Mouse (Mus musculus): ENCODE measurements around the gene Klk15. TPM values are rescaled to one million over a fixed set of nuclear protein-coding genes. Genes with fewer than 3 reads are reported as not detected.

Klk15 gene
- polyA plus RNA-seq, 1 experiment from 2014 or later, result not detected

- H3K27me3 ChIP-seq (ENCODE audit: control insufficient read depth, insufficient read depth, low read length), result no peaks in the 10 kb centered on the region
- H3K4me1 ChIP-seq (ENCODE audit: control insufficient read depth, insufficient read depth, low read length), result no peaks in the 10 kb centered on the region
- H3K4me2 ChIP-seq (ENCODE audit: low read depth, low read length), result no peak overlapping the region
- no peaks in the 10 kb centered on the region for H3K9me3 ChIP-seq (replicated peaks; ENCODE audit: control insufficient read depth, low read length)
- ATAC-seq (replicated peaks; ENCODE audit: insufficient number of reproducible peaks, low FRiP score, low TSS enrichment, low read depth) (no peak), DNase-seq (ENCODE audit: low spot score) (no peak)
- whole genome bisulfite sequencing, result 83% methylated on average over 3 of the region's 3 CpGs
- no peak overlapping the region for H3K27ac ChIP-seq (replicated peaks; ENCODE audit: low read depth, low read length)
- H3K9ac ChIP-seq (replicated peaks; ENCODE audit: low read length), result no peak overlapping the region
- H3K4me3 ChIP-seq (ENCODE audit: low read depth, low read length), result no peak overlapping the region
- H3K36me3 ChIP-seq (replicated peaks; ENCODE audit: control insufficient read depth, insufficient read depth, low read depth, low read length), result no peaks in the 10 kb centered on the region
Observed at GRCm38 (mm10) chr7:43920582-43920981, 13.0 kb upstream of the Klk15 start.

GRCm38 (mm10) chr7:43921087-43921486 is 12.5 kb upstream of the Klk15 start:
- Histone ChIP-seq H3K4me2 (ENCODE audit: low read depth, low read length) (no peak overlapping the region), H3K27me3 (ENCODE audit: control insufficient read depth, insufficient read depth, low read length) (no peaks in the 10 kb centered on the region), H3K36me3 (replicated peaks; ENCODE audit: control insufficient read depth, insufficient read depth, low read depth, low read length) (no peaks in the 10 kb centered on the region), H3K4me1 (ENCODE audit: control insufficient read depth, insufficient read depth, low read length) (no peaks in the 10 kb centered on the region), H3K4me3 (ENCODE audit: low read depth, low read length) (no peak overlapping the region), H3K9ac (replicated peaks; ENCODE audit: low read length) (no peak overlapping the region), H3K27ac (replicated peaks; ENCODE audit: low read depth, low read length) (no peak overlapping the region), H3K9me3 (replicated peaks; ENCODE audit: control insufficient read depth, low read length) (no peaks in the 10 kb centered on the region)
- ATAC-seq (replicated peaks; ENCODE audit: insufficient number of reproducible peaks, low FRiP score, low TSS enrichment, low read depth), result no peak
- 87% methylated on average over 6 of the region's 6 CpGs for WGBS
- no peak for DNase-seq (ENCODE audit: low spot score)

DNA sequence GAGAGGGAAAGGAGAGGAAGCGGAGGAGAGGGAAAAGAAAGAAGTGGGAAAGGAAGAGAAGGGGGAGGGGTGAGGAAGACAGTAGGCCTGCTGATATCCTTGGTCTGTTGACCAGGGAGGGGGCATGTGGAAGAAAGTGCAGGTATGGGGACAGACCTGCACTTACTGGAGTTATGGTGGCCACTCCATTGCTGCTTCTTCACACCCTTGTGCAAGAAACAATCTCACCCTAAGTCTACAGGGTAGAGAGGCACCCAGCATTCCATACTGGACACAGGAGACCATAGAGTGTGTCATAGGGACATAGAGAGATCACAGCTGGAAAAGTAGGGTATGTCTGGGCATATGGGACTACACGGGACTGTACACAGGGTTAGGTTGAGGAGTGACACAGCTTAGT is 11.6 kb upstream of the Klk15 start:
- H3K36me3 ChIP-seq (replicated peaks; ENCODE audit: control insufficient read depth, insufficient read depth, low read depth, low read length), result no peaks in the 10 kb centered on the region
- DNase-seq (ENCODE audit: low spot score) (no peak), ATAC-seq (replicated peaks; ENCODE audit: insufficient number of reproducible peaks, low FRiP score, low TSS enrichment, low read depth) (no peak)
- H3K4me2 ChIP-seq (ENCODE audit: low read depth, low read length), result no peak overlapping the region
- no peak overlapping the region for H3K4me3 ChIP-seq (ENCODE audit: low read depth, low read length)
- WGBS, result 81% methylated on average over 2 of the region's 2 CpGs
- no peaks in the 10 kb centered on the region for H3K9me3 ChIP-seq (replicated peaks; ENCODE audit: control insufficient read depth, low read length)
- H3K4me1 ChIP-seq (ENCODE audit: control insufficient read depth, insufficient read depth, low read length), result no peaks in the 10 kb centered on the region
- H3K9ac ChIP-seq (replicated peaks; ENCODE audit: low read length), result no peak overlapping the region
- H3K27me3 ChIP-seq (ENCODE audit: control insufficient read depth, insufficient read depth, low read length), result no peaks in the 10 kb centered on the region
- H3K27ac ChIP-seq (replicated peaks; ENCODE audit: low read depth, low read length), result no peak overlapping the region

GRCm38 (mm10) chr7:43925985-43926384 is 7.6 kb upstream of the Klk15 start:
- Histone ChIP-seq H3K36me3 (replicated peaks; ENCODE audit: control insufficient read depth, insufficient read depth, low read depth, low read length) (no peaks in the 10 kb centered on the region), H3K4me2 (ENCODE audit: low read depth, low read length) (no peak overlapping the region), H3K9ac (replicated peaks; ENCODE audit: low read length) (no peak overlapping the region), H3K4me3 (ENCODE audit: low read depth, low read length) (no peak overlapping the region), H3K9me3 (replicated peaks; ENCODE audit: control insufficient read depth, low read length) (no peaks in the 10 kb centered on the region), H3K4me1 (ENCODE audit: control insufficient read depth, insufficient read depth, low read length) (no peaks in the 10 kb centered on the region), H3K27ac (replicated peaks; ENCODE audit: low read depth, low read length) (no peak overlapping the region), H3K27me3 (ENCODE audit: control insufficient read depth, insufficient read depth, low read length) (no peaks in the 10 kb centered on the region)
- 65% methylated on average over 5 of the region's 5 CpGs for WGBS
- ATAC-seq (replicated peaks; ENCODE audit: insufficient number of reproducible peaks, low FRiP score, low TSS enrichment, low read depth), result no peak
- DNase-seq (ENCODE audit: low spot score), result peak; percentile 36

DNA sequence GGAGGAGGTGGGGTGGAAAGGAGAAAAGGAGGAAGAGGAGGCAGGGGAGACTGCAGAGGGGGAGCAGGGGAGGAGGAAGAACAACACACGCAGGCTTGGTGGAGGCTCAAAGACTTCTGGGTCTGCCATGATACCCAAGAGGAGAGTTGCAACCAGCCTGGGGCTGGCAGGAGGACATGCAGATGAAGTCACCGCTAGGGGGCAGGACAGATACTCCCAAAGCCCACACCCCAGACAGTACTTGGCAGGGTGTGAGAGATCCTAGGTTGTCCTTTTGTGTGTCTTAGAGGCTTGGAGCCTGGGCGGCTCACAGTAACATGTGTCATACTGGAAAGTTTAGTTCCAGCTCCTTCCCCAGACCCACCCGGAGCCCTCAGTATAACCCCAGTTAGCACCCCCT is 5.0 kb upstream of the Klk15 start:
- 0 out of 2 replicates have a peak, but pooled peaks have one; percentile 29 for ATAC-seq (replicated peaks; ENCODE audit: insufficient number of reproducible peaks, low FRiP score, low TSS enrichment, low read depth)
- no peaks in the 10 kb centered on the region for H3K36me3 ChIP-seq (replicated peaks; ENCODE audit: control insufficient read depth, insufficient read depth, low read depth, low read length)
- H3K9ac ChIP-seq (replicated peaks; ENCODE audit: low read length), result no peak overlapping the region
- 38% methylated on average over 4 of the region's 4 CpGs for WGBS
- H3K9me3 ChIP-seq (replicated peaks; ENCODE audit: control insufficient read depth, low read length), result no peaks in the 10 kb centered on the region
- DNase-seq (ENCODE audit: low spot score), result peak; percentile 21
- no peak overlapping the region for H3K27ac ChIP-seq (replicated peaks; ENCODE audit: low read depth, low read length)
- H3K4me2 ChIP-seq (ENCODE audit: low read depth, low read length), result no peak overlapping the region
- no peaks in the 10 kb centered on the region for H3K4me1 ChIP-seq (ENCODE audit: control insufficient read depth, insufficient read depth, low read length)
- no peak overlapping the region for H3K4me3 ChIP-seq (ENCODE audit: low read depth, low read length)
- no peaks in the 10 kb centered on the region for H3K27me3 ChIP-seq (ENCODE audit: control insufficient read depth, insufficient read depth, low read length)

DNA sequence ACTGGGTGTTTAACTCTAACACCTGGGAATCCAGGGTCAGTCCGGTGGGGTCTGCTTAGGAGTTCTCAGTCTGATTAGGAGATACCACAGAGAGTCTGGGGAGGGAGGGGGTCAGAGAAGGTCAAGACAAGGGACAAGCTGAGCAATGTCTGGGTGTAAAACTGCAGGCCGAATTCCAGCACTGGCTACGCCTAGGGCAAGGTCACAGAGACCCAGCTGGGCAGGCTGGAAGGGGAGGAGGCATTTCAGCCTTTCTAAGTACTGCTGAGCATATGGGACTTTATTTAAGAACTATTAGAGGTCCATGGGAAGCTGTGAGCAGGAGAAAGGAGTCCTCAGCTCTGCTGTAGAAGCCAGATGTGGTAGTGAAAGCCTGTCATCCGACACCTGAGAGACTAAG is 1.2 kb upstream of the Klk15 start:
- DNase-seq (ENCODE audit: low spot score), result no peak
- H3K9me3 ChIP-seq (replicated peaks; ENCODE audit: control insufficient read depth, low read length), result no peaks in the 10 kb centered on the region
- H3K4me2 ChIP-seq (ENCODE audit: low read depth, low read length), result no peak overlapping the region
- H3K9ac ChIP-seq (replicated peaks; ENCODE audit: low read length), result no peak overlapping the region
- H3K27ac ChIP-seq (replicated peaks; ENCODE audit: low read depth, low read length), result no peak overlapping the region
- no peaks in the 10 kb centered on the region for H3K27me3 ChIP-seq (ENCODE audit: control insufficient read depth, insufficient read depth, low read length)
- 47% methylated on average over 4 of the region's 4 CpGs for WGBS
- no peaks in the 10 kb centered on the region for H3K4me1 ChIP-seq (ENCODE audit: control insufficient read depth, insufficient read depth, low read length)
- ATAC-seq (replicated peaks; ENCODE audit: insufficient number of reproducible peaks, low FRiP score, low TSS enrichment, low read depth), result no peak
- no peak overlapping the region for H3K4me3 ChIP-seq (ENCODE audit: low read depth, low read length)
- H3K36me3 ChIP-seq (replicated peaks; ENCODE audit: control insufficient read depth, insufficient read depth, low read depth, low read length), result no peaks in the 10 kb centered on the region

DNA sequence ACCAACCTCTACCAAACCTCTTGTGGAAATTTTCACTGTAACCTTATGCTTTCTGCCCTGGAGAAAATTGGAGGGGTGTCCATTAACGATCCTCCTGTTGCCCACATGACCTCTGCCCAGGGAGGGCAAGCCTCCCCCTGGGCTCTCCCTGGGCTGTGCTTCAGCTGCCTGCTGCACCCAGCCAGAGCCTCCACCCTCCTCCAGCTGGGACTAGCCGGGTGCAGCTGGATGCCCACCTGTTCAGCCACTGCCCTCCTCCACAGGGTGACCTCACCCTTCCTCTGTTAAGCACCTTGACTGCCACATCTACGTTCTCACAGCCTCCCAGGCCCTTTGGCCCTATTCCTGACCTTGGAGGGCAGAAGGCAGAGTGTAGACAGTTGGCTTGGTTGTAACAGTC is 1.2 kb downstream of the Klk15 start:
- no peaks in the 10 kb centered on the region for H3K4me1 ChIP-seq (ENCODE audit: control insufficient read depth, insufficient read depth, low read length)
- H3K4me3 ChIP-seq (ENCODE audit: low read depth, low read length), result no peak overlapping the region
- no peaks in the 10 kb centered on the region for H3K36me3 ChIP-seq (replicated peaks; ENCODE audit: control insufficient read depth, insufficient read depth, low read depth, low read length)
- no peaks in the 10 kb centered on the region for H3K27me3 ChIP-seq (ENCODE audit: control insufficient read depth, insufficient read depth, low read length)
- no peak overlapping the region for H3K27ac ChIP-seq (replicated peaks; ENCODE audit: low read depth, low read length)
- no peaks in the 10 kb centered on the region for H3K9me3 ChIP-seq (replicated peaks; ENCODE audit: control insufficient read depth, low read length)
- ATAC-seq (replicated peaks; ENCODE audit: insufficient number of reproducible peaks, low FRiP score, low TSS enrichment, low read depth), result no peak
- H3K4me2 ChIP-seq (ENCODE audit: low read depth, low read length), result no peak overlapping the region
- no peak overlapping the region for H3K9ac ChIP-seq (replicated peaks; ENCODE audit: low read length)
- no peak for DNase-seq (ENCODE audit: low spot score)
- WGBS, result 56% methylated on average over 3 of the region's 3 CpGs

GRCm38 (mm10) chr7:43936551-43936950 is 3.0 kb downstream of the Klk15 start:
- H3K27ac ChIP-seq (replicated peaks; ENCODE audit: low read depth, low read length), result no peak overlapping the region
- H3K9ac ChIP-seq (replicated peaks; ENCODE audit: low read length), result no peak overlapping the region
- no peaks in the 10 kb centered on the region for H3K27me3 ChIP-seq (ENCODE audit: control insufficient read depth, insufficient read depth, low read length)
- no peak for DNase-seq (ENCODE audit: low spot score)
- no peaks in the 10 kb centered on the region for H3K4me1 ChIP-seq (ENCODE audit: control insufficient read depth, insufficient read depth, low read length)
- no peak for ATAC-seq (replicated peaks; ENCODE audit: insufficient number of reproducible peaks, low FRiP score, low TSS enrichment, low read depth)
- no peaks in the 10 kb centered on the region for H3K9me3 ChIP-seq (replicated peaks; ENCODE audit: control insufficient read depth, low read length)
- no peak overlapping the region for H3K4me2 ChIP-seq (ENCODE audit: low read depth, low read length)
- no peak overlapping the region for H3K4me3 ChIP-seq (ENCODE audit: low read depth, low read length)
- H3K36me3 ChIP-seq (replicated peaks; ENCODE audit: control insufficient read depth, insufficient read depth, low read depth, low read length), result no peaks in the 10 kb centered on the region
- WGBS, result 86% methylated on average over 14 of the region's 14 CpGs
